Mouse (Mus musculus) mouse trophoblast stem cell (cell line): ENCODE data around the gene Chsy1.

Experiments used
- in situ Hi-C, 2 experiments: fragments of 300-500 bp; cut with MseI, MboI; formaldehyde crosslinking; loops; 2 replicates in 1 of 2; 3 replicates in 1 of 2; pipeline ENCODE4 v1.15.1; 2025

Chsy1 gene

GRCm38 (mm10) chr7:66108961-66109854 is at the start of gene Chsy1:
Gene Chsy1 (plus strand): TSS chr7:66109515.
- in situ Hi-C loops, result loop anchor here (5.0 to 25.0 kb wide), 3 partner anchors 146 to 553 kb away; no protein-coding TSS in a partner anchor

- in situ Hi-C loops, result loop anchor here in 1 of 2 experiments (25.0 kb wide), 1 partner anchor 298 kb away; no protein-coding TSS in a partner anchor
These were observed 49.0 kb upstream of the Chsy1 start for GRCm38 (mm10) chr7:66060066-66060956.

GRCm38 (mm10) chr7:66061057-66061456 is 48.3 kb upstream of the Chsy1 start:
- in situ Hi-C loops, result loop anchor here in 1 of 2 experiments (25.0 kb wide), 1 partner anchor 299 kb away; no protein-coding TSS in a partner anchor

- in situ Hi-C loops, result no loop called here
These were observed 32.9 kb upstream of the Chsy1 start for GRCm38 (mm10) chr7:66076411-66076810.

GRCm38 (mm10) chr7:66079364-66080230 is 29.7 kb upstream of the Chsy1 start, which contains the start of gene Selenos:
Gene Selenos (plus strand): TSS chr7:66079649.
- in situ Hi-C loops, result no loop called here

GRCm38 (mm10) chr7:66080231-66080613 is 29.1 kb upstream of the Chsy1 start:
- in situ Hi-C loops, result no loop called here

- in situ Hi-C loops, result no loop called here
These were observed 25.6 kb upstream of the Chsy1 start for GRCm38 (mm10) chr7:66083757-66084156.

- in situ Hi-C loops, result no loop called here
These were observed 24.8 kb upstream of the Chsy1 start for GRCm38 (mm10) chr7:66084546-66084945.

GRCm38 (mm10) chr7:66087652-66088051 is 21.7 kb upstream of the Chsy1 start:
- in situ Hi-C loops, result no loop called here

- in situ Hi-C loops, result no loop called here
These were observed 21.2 kb upstream of the Chsy1 start for GRCm38 (mm10) chr7:66088077-66088476.

- in situ Hi-C loops, result no loop called here
These were observed 18.6 kb upstream of the Chsy1 start for GRCm38 (mm10) chr7:66090676-66091190.

GRCm38 (mm10) chr7:66091553-66091952 is 17.8 kb upstream of the Chsy1 start:
- in situ Hi-C loops, result no loop called here

- in situ Hi-C loops, result no loop called here
These were observed 16.7 kb upstream of the Chsy1 start for GRCm38 (mm10) chr7:66092656-66093055.

GRCm38 (mm10) chr7:66094141-66094540 is 15.2 kb upstream of the Chsy1 start:
- in situ Hi-C loops, result no loop called here

- in situ Hi-C loops, result no loop called here
These were observed 10.5 kb upstream of the Chsy1 start for GRCm38 (mm10) chr7:66098803-66099202.

GRCm38 (mm10) chr7:66101866-66102265 is 7.4 kb upstream of the Chsy1 start:
- in situ Hi-C loops, result loop anchor here (5.0 to 25.0 kb wide), 3 partner anchors 153 to 560 kb away; no protein-coding TSS in a partner anchor

- in situ Hi-C loops, result loop anchor here (5.0 to 25.0 kb wide), 3 partner anchors 150 to 558 kb away; no protein-coding TSS in a partner anchor
These were observed 4.8 kb upstream of the Chsy1 start for GRCm38 (mm10) chr7:66104531-66104930.

- in situ Hi-C loops, result loop anchor here (5.0 to 25.0 kb wide), 3 partner anchors 149 to 557 kb away; no protein-coding TSS in a partner anchor
These were observed 3.5 kb upstream of the Chsy1 start for GRCm38 (mm10) chr7:66105771-66106170.

GRCm38 (mm10) chr7:66106581-66107056 is 2.7 kb upstream of the Chsy1 start:
- in situ Hi-C loops, result loop anchor here (5.0 to 25.0 kb wide), 3 partner anchors 148 to 556 kb away; no protein-coding TSS in a partner anchor

GRCm38 (mm10) chr7:66107206-66107605 is 2.1 kb upstream of the Chsy1 start:
- in situ Hi-C loops, result loop anchor here (5.0 to 25.0 kb wide), 3 partner anchors 148 to 555 kb away; no protein-coding TSS in a partner anchor
